Comparison of ENCODE assay signal across 8 mouse cellular contexts in genomic region chr14:120276343-120277080, GRCm38 (mm10). TPM values are rescaled to one million over a fixed set of nuclear protein-coding genes. Genes with fewer than 3 reads are reported as not detected.
DNase-seq lines count a peak whose midpoint lies in the region; ATAC-seq and TF ChIP-seq lines count a peak whose summit lies in the region.

No protein-coding gene starts in this region.

- ATAC-seq in forebrain, embryonic 14.5 days: peak; percentile 32
- no peak for ATAC-seq in limb, embryonic 15.5 days (ENCODE audit: insufficient number of reproducible peaks, low FRiP score, low TSS enrichment, low read depth)
- ATAC-seq in activated CD4-positive, CD25-positive, alpha-beta regulatory T cell, adult 4 months: no peak

- no peaks in the 10 kb centered on the region for H3K9me3 ChIP-seq in forebrain, embryonic 14.5 days (replicated peaks; ENCODE audit: control insufficient read depth, low read length)
- H3K9me3 ChIP-seq in limb, embryonic 15.5 days: no peaks in the 10 kb centered on the region

- H3K4me1 ChIP-seq in forebrain, embryonic 14.5 days (ENCODE audit: control insufficient read depth, insufficient read depth, low read length): peaks cover 40% of the 10 kb centered on the region
- H3K4me1 ChIP-seq in limb, embryonic 15.5 days: peaks cover 50% of the 10 kb centered on the region

- no peaks in the 10 kb centered on the region for H3K36me3 ChIP-seq in forebrain, embryonic 14.5 days (ENCODE audit: control insufficient read depth, insufficient read depth, low read length)
- 0 out of 2 replicates have a peak, but pooled peaks cover 4% of the 10 kb centered on the region for H3K36me3 ChIP-seq in limb, embryonic 15.5 days

- no peaks in the 10 kb centered on the region for H3K27me3 ChIP-seq in forebrain, embryonic 14.5 days (replicated peaks; ENCODE audit: control insufficient read depth, insufficient read depth, low read length)
- no peaks in the 10 kb centered on the region for H3K27me3 ChIP-seq in limb, embryonic 15.5 days

- intact Hi-C loops in gastrocnemius, adult 2 months (cut with DNase I): loop anchor here (2.0 to 5.0 kb wide), 4 partner anchors 20 to 121 kb away; no protein-coding TSS in a partner anchor

- H3K4me2 ChIP-seq in forebrain, embryonic 14.5 days (ENCODE audit: low read length): peak overlapping the region; percentile 68
- peak overlapping the region; percentile 83 for H3K4me2 ChIP-seq in limb, embryonic 15.5 days

- 4% methylated on average over 10 of the region's 10 CpGs for WGBS in forebrain, embryonic 14.5 days
- under 1% methylated on average over 10 of the region's 10 CpGs for WGBS in limb, embryonic 15.5 days

- TF ChIP-seq CTCF in gastrocnemius, adult 2 months (IDR thresholded peaks at IDR 0.05): no peak

- peak; percentile 56 for DNase-seq in gastrocnemius, adult 2 months
- no peak for DNase-seq in gastrocnemius, adult 18-20 months (ENCODE audit: low spot score)
- DNase-seq in CD4-positive, CD25-positive, alpha-beta regulatory T cell, adult 2 months (ENCODE audit: low read depth, low spot score): peak; percentile 45
- peak; percentile 86 for DNase-seq in forebrain, embryonic 14.5 days (ENCODE audit: low spot score)
- DNase-seq in retina, embryonic 14.5 days (ENCODE audit: low spot score): peak; percentile 65
- DNase-seq in right cerebral cortex, postnatal 36 days (ENCODE audit: low spot score in 2 of 2): no peak

- H3K4me3 ChIP-seq in gastrocnemius, adult 2 months: peak overlapping the region; percentile 88
- peak overlapping the region; percentile 59 for H3K4me3 ChIP-seq in forebrain, embryonic 14.5 days (ENCODE audit: low read depth, low read length)
- peak overlapping the region; percentile 69 for H3K4me3 ChIP-seq in limb, embryonic 15.5 days

- peak overlapping the region; percentile 56 for H3K9ac ChIP-seq in forebrain, embryonic 14.5 days (ENCODE audit: low read length)
- peak overlapping the region; percentile 52 for H3K9ac ChIP-seq in limb, embryonic 15.5 days

- H3K27ac ChIP-seq in gastrocnemius, adult 2 months: peak overlapping the region; percentile 94
- peak overlapping the region; percentile 72 for H3K27ac ChIP-seq in forebrain, embryonic 14.5 days (ENCODE audit: low read depth, low read length)
- peak overlapping the region; percentile 97 for H3K27ac ChIP-seq in limb, embryonic 15.5 days

RNA-seq across cellular contexts. Expression of gene Mbnl2, which starts 1.0 kb away (rescaled TPM):
- total RNA-seq in gastrocnemius, adult 2 months (2021): 100 to 1,000 TPM; 282 to 352 TPM
- 100 to 1,000 TPM; 299 to 300 TPM for total RNA-seq in gastrocnemius, adult 18-20 months (2021)
- polyA plus RNA-seq in forebrain, embryonic 14.5 days (2014; fragmentation: Nextera tagmentation; extraction: Ambion mirVana): 21.6 and 27.8 TPM in 2 replicates
- 163 and 180 TPM in 2 replicates for polyA plus RNA-seq in limb, embryonic 15.5 days (2015; fragmentation: Nextera tagmentation; extraction: Ambion mirVana)
- polyA plus RNA-seq in activated CD4-positive, CD25-positive, alpha-beta regulatory T cell, adult 4 months (2017; shearing (Covaris generic)): 10 to 100 TPM; 44.6 to 46.0 TPM

Comparison
In these comparisons a context has a peak if more than half of its experiments do, and no peak if none do; other contexts are left out.
1. DNase-seq: peak in gastrocnemius, adult 2 months (single experiment), CD4-positive, CD25-positive, alpha-beta regulatory T cell, adult 2 months (single experiment), forebrain, embryonic 14.5 days (single experiment) and retina, embryonic 14.5 days (single experiment); none in gastrocnemius, adult 18-20 months (single experiment) and right cerebral cortex, postnatal 36 days (0 of 2).
2. Peak in every context shown above with its lines, with median percentiles within 50 percentile points of each other: H3K27ac ChIP-seq and H3K4me3 ChIP-seq.